ENCODE assay signal across 11 mouse cellular contexts in genomic region chr15:11748306-11748705, GRCm38 (mm10).
"Had no signal": no experiment of that assay in that cellular context is flagged by ENCODE, and none has a peak within 500 bp of the region (broad histone marks: within the 10 kb centered on the region; RNA-seq: fewer than 3 reads in every experiment).

No protein-coding gene starts in this region.

- DNase-seq: retina, postnatal 1 day; right cerebral cortex, postnatal 14 days; right cerebral cortex, postnatal 25 days; right cerebral cortex, postnatal 4 days; spleen, adult 18-20 months; thymus, adult 18-20 months; thymus, adult 2 months; thymus, postnatal 14 days; thymus, postnatal 25 days; thymus, postnatal 36 days; thymus, postnatal 4 days had no signal
